Mouse (Mus musculus) heart, embryonic 11.5 days (tissue): ENCODE measurements around the gene Hebp1. TPM values are rescaled to one million over a fixed set of nuclear protein-coding genes. Genes with fewer than 3 reads are reported as not detected.
A peak's percentile ranks its signal among the peaks of the same experiment; 100 is the strongest.

ENCODE experiments used
- ATAC-seq: fragments of 200-750 bp; cut with Nextera tagmentation; replicated peaks from 2 replicates; pipeline ENCODE4 v1.8.0; 2017; ENCODE audit warnings: moderate library complexity; ENCODE audit not compliant: insufficient number of reproducible peaks, low FRiP score, low TSS enrichment
- H3K27ac ChIP-seq: fragments of 300-500 bp; sonication (generic); 2 replicates; pipeline ENCODE4 v1.5.1; 2014; ENCODE audit warnings: mild to moderate bottlenecking, low read depth, low read length
- H3K27me3 ChIP-seq: fragments of 300-500 bp; sonication (generic); 2 replicates; pipeline ENCODE4 v1.6.1; 2014; ENCODE audit warnings: mild to moderate bottlenecking, low read length, mixed read lengths; ENCODE audit not compliant: control insufficient read depth, insufficient read depth
- H3K36me3 ChIP-seq: fragments of 300-500 bp; sonication (generic); 2 replicates; pipeline ENCODE4 v1.6.1; 2014; ENCODE audit warnings: mild to moderate bottlenecking, low read length, moderate library complexity, mixed read lengths; ENCODE audit not compliant: control insufficient read depth, insufficient read depth
- H3K4me1 ChIP-seq: fragments of 300-500 bp; sonication (generic); 2 replicates; pipeline ENCODE4 v1.6.1; 2014; ENCODE audit warnings: low read length; ENCODE audit not compliant: control insufficient read depth, insufficient read depth
- H3K4me2 ChIP-seq: fragments of 300-500 bp; sonication (generic); 2 replicates; pipeline ENCODE4 v1.6.1; 2014; ENCODE audit warnings: mild to moderate bottlenecking, moderate library complexity
- H3K4me3 ChIP-seq: fragments of 300-500 bp; sonication (generic); 2 replicates; pipeline ENCODE4 v1.5.1; 2014; ENCODE audit warnings: low read depth, low read length
- H3K9ac ChIP-seq: fragments of 300-500 bp; sonication (generic); 2 replicates; pipeline ENCODE4 v1.6.1; 2014; ENCODE audit warnings: mild to moderate bottlenecking, low read depth, low read length, moderate library complexity
- H3K9me3 ChIP-seq: fragments of 300-500 bp; sonication (generic); replicated peaks from 2 replicates; pipeline ENCODE4 v1.6.1; 2016; ENCODE audit warnings: low read length; ENCODE audit not compliant: control insufficient read depth
- WGBS: fragments of 180-500 bp; shearing (Covaris S2); extraction: QIAGEN DNeasy Blood & Tissue Kit; methylation state at CpG from one replicate; pipeline ENCODE4 v1.1.7; 2014; ENCODE audit not compliant: insufficient replicate concordance; 5-methylcytosine and 5-hydroxymethylcytosine counted together
- polyA plus RNA-seq: library from polyadenylated mRNA; unstranded; fragments of >200 nt; fragmentation: Nextera tagmentation; extraction: Ambion mirVana; gene quantifications from 2 replicates; pipeline ENCODE4 v1.2.1, GENCODE M21; 2014

The Hebp1 gene
- 7.2 and 15.2 TPM in 2 replicates for polyA plus RNA-seq

GRCm38 (mm10) chr6:135197921-135198532, at the start of gene Hebp1, which contains the start of gene Fam234b:
Gene Hebp1, minus strand, starts transcription at chr6:135198022.
Gene Fam234b, plus strand, starts transcription at chr6:135197977.
- no peaks in the 10 kb centered on the region for H3K36me3 ChIP-seq
- H3K27me3 ChIP-seq = no peaks in the 10 kb centered on the region; the same call in 1 of the 2 replicates
- H3K9ac ChIP-seq = peak within 1 kb of the TSS; percentile 87
- ATAC-seq = peak; percentile 87
- WGBS = under 1% methylated on average over 52 of the region's 52 CpGs
- peak within 1 kb of the TSS; percentile 79 for H3K27ac ChIP-seq
- H3K9me3 ChIP-seq = no peaks in the 10 kb centered on the region
- peak within 1 kb of the TSS; percentile 95 for H3K4me2 ChIP-seq
- peaks cover 9% of the 10 kb centered on the region; the same call in 1 of the 2 replicates for H3K4me1 ChIP-seq
- peak within 1 kb of the TSS; percentile 84 for H3K4me3 ChIP-seq

- Histone ChIP-seq H3K9me3 (no peaks in the 10 kb centered on the region), H3K27ac (no peak overlapping the region), H3K9ac (no peak overlapping the region), H3K4me2 (no peak overlapping the region), H3K4me1 (peaks cover 10% of the 10 kb centered on the region), H3K27me3 (peaks cover 3% of the 10 kb centered on the region; the same call in 1 of the 2 replicates), H3K36me3 (no peaks in the 10 kb centered on the region), H3K4me3 (no peak overlapping the region)
- WGBS = 72% methylated on average over 8 of the region's 8 CpGs
- no peak for ATAC-seq
Measured at GRCm38 (mm10) chr6:135245586-135245985, 47.8 kb upstream of the Hebp1 start.

- H3K9ac ChIP-seq = no peak overlapping the region
- H3K27ac ChIP-seq = no peak overlapping the region
- no peaks in the 10 kb centered on the region for H3K9me3 ChIP-seq
- peaks cover 21% of the 10 kb centered on the region for H3K4me1 ChIP-seq
- H3K27me3 ChIP-seq = peaks cover 3% of the 10 kb centered on the region; the same call in 1 of the 2 replicates
- no peak for ATAC-seq
- H3K4me2 ChIP-seq = no peak overlapping the region
- H3K36me3 ChIP-seq = no peaks in the 10 kb centered on the region
- H3K4me3 ChIP-seq = no peak overlapping the region
- 90% methylated on average over 8 of the region's 8 CpGs for WGBS
Measured at GRCm38 (mm10) chr6:135240361-135240760, 42.5 kb upstream of the Hebp1 start.

GRCm38 (mm10) chr6:135238211-135238610, 40.4 kb upstream of the Hebp1 start:
- H3K27me3 ChIP-seq = no peaks in the 10 kb centered on the region
- WGBS = 43% methylated on average over 4 of the region's 4 CpGs
- H3K9ac ChIP-seq = no peak overlapping the region
- H3K4me1 ChIP-seq = peaks cover 21% of the 10 kb centered on the region
- H3K27ac ChIP-seq = no peak overlapping the region
- H3K9me3 ChIP-seq = no peaks in the 10 kb centered on the region
- no peak overlapping the region for H3K4me3 ChIP-seq
- H3K4me2 ChIP-seq = no peak overlapping the region
- no peaks in the 10 kb centered on the region for H3K36me3 ChIP-seq
- no peak for ATAC-seq

DNA sequence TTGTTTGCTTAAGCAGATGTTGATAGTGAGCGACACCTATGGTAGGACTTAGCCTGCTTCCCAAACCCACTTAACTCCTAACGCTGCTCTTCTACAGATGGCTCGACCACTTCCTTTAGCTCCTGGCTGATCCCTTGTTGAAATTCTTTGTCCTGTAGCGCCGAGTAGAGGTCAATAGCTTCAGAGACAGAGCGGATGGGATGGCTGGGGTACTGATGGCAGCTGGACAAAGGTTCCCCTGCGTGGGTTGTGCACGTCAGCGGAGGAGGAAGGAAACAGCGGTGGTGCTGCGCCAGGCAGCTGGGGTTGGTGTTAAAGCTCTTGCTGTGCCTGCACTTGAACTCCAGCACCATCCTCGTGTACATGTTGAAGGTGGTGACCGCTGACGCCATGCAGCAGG, 39.5 kb upstream of the Hebp1 start:
- Histone ChIP-seq H3K9ac (no peak overlapping the region), H3K4me3 (no peak overlapping the region), H3K27ac (no peak overlapping the region), H3K4me1 (peaks cover 21% of the 10 kb centered on the region), H3K36me3 (no peaks in the 10 kb centered on the region), H3K27me3 (no peaks in the 10 kb centered on the region), H3K9me3 (no peaks in the 10 kb centered on the region), H3K4me2 (no peak overlapping the region)
- WGBS = 42% methylated on average over 14 of the region's 14 CpGs
- ATAC-seq = no peak

DNA sequence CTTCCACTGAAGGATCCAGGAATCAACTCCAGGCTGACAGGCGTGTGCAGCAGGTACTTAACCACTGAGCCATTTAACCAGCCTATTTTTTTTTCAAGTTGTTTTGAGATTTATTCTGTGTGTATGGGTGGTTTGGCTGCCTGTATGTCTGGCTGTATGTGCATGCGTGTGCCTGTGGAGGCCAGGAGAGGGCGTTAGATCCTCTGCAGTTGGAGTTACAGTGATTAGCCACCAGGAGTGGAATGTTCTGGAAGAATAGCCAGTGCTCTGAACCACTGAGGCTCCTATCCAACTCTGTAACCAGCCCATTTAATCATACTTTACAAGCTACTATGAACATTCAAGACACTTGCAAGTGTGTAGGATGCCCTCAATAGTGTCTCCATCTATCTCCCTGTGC, 38.8 kb upstream of the Hebp1 start:
- Histone ChIP-seq H3K27me3 (no peaks in the 10 kb centered on the region), H3K36me3 (no peaks in the 10 kb centered on the region), H3K4me2 (no peak overlapping the region), H3K9me3 (no peaks in the 10 kb centered on the region), H3K4me1 (peaks cover 17% of the 10 kb centered on the region), H3K9ac (no peak overlapping the region), H3K27ac (no peak overlapping the region), H3K4me3 (no peak overlapping the region)
- 84% methylated on average over 3 of the region's 3 CpGs for WGBS
- no peak for ATAC-seq

DNA sequence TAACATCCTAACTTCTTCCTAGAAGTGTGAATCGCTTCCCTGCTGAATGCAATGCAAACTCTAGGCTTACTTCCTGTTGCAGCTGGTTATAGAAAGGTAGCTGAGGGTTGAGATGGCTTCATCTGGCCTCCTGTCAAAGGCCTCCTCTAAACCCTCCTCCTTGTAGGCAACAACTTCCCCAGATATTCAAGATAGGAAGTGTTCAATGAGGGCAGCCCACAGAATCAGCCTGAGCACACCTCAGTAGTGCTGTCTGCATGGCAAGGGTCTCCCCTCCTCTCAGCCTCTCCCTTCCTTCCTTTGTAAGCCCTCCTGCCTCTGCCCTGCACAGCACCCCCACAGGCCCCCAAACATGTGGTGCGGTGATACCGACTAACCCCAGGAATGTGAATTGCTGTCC, 37.9 kb upstream of the Hebp1 start:
- ATAC-seq = no peak
- Histone ChIP-seq H3K9me3 (no peaks in the 10 kb centered on the region), H3K36me3 (no peaks in the 10 kb centered on the region), H3K9ac (no peak overlapping the region), H3K4me1 (peaks cover 12% of the 10 kb centered on the region; the same call in 1 of the 2 replicates), H3K27me3 (no peaks in the 10 kb centered on the region), H3K27ac (no peak overlapping the region), H3K4me3 (no peak overlapping the region), H3K4me2 (no peak overlapping the region)
- WGBS = 82% methylated on average over 3 of the region's 3 CpGs

DNA sequence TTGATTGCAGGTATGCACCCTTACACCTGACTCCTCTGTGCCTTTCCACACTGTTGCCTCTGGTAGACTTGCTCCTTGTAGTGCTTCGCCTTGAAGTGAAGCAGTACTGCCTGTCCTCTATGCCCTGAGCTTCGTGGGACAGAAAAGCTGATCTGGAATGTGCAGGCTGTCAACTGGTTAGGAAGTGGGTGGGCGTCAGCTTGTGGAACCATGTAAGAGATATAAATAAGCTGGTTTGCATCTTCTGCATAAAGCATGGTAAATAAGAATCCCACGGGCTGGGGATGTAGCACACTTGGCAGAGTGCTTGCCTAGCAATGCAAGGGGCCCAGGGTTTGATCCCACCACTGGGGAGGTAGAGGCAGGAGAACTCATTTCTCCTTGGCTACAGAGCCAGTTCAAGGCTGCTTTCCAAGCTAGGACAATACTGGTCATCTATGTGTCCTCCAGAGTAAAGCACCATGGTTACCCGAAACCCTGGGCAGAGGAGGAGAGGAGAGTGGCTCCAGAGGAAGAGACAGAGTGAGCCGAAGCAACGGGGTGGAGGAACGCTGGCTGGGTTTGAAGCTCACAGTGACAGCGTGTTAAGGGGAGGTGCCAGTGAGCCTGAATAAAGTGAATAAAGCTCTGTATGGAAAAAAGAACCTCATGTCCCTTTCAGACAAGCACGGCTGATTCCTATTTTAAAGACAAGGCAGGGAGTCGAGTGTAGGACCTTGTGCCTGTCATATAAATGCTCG, 34.8 kb upstream of the Hebp1 start:
- no peak overlapping the region for H3K4me3 ChIP-seq
- no peak for ATAC-seq
- peaks cover 11% of the 10 kb centered on the region; the same call in 1 of the 2 replicates for H3K4me1 ChIP-seq
- 73% methylated on average over 12 of the region's 12 CpGs for WGBS
- no peak overlapping the region for H3K27ac ChIP-seq
- H3K27me3 ChIP-seq = 0 out of 2 replicates have a peak, but pooled peaks cover 2% of the 10 kb centered on the region
- no peaks in the 10 kb centered on the region for H3K9me3 ChIP-seq
- no peak overlapping the region for H3K9ac ChIP-seq
- no peak overlapping the region for H3K4me2 ChIP-seq
- H3K36me3 ChIP-seq = no peaks in the 10 kb centered on the region
